ENCODE assay signal across 25 mouse cellular contexts in the genomic region with DNA sequence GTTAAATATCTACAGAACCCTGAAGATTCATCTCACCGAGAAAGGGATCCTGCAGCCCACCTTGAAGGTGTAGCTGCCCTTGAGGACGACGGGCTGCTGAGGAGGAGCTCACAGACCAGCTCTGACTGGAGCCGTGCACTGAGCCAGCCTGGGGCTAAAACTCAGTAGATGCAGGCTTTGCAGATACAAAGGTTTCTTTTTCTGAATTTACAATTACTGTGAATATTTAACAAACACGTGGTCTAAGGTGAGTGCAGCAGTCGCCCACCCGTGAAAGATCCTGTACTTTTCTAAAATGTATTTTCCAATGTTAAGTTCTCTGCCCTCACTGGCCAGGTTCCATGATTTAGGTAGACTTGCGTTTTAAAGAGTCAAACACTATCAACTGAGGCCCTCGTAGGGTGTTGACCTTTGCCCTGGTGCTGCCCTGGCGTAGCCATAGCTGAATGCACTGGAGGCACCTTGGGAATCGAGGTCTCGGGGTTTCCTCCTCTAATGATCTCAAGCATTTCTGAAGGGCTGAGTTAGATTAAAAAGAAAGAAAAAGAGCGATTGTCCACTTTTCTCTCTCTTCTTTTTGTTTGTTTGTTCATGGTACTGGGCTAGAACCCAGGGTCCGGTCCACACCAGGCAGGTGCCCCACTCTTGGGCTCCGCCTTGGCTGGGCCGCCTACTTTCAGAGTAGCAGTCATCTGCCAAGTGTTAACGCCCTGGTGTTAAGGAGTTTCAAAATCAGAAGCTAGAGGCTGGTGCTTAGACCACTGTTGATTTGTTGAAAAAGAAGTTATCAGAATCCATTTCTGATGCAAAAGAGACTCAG. TPM values are rescaled to one million over a fixed set of nuclear protein-coding genes. Genes with fewer than 3 reads are reported as not detected.
DNase-seq lines count a peak whose midpoint lies in the region; ATAC-seq lines count a peak whose summit lies in the region.
"Had no signal": no experiment of that assay in that cellular context is flagged by ENCODE, and none has a peak within 500 bp of the region (broad histone marks: within the 10 kb centered on the region; RNA-seq: fewer than 3 reads in every experiment).

No protein-coding gene starts in this region.

- intact Hi-C loops in heart, postnatal 10 days (cut with DNase I), result no loop called here

- peaks cover 15% of the 10 kb centered on the region; the same call in 1 of the 2 replicates for H3K27me3 ChIP-seq in heart, embryonic 10.5 days (ENCODE audit: insufficient read depth, poor library complexity, severe bottlenecking)
- H3K27me3 ChIP-seq in hindbrain, embryonic 12.5 days, result peaks cover 14% of the 10 kb centered on the region; the same call in 1 of the 2 replicates

- H3K4me1 ChIP-seq in heart, embryonic 10.5 days, result peaks cover 54% of the 10 kb centered on the region
- H3K4me1 ChIP-seq in hindbrain, embryonic 12.5 days, result peaks cover 25% of the 10 kb centered on the region

- WGBS in heart, embryonic 10.5 days, result 68% methylated on average over 17 of the region's 17 CpGs
- WGBS in hindbrain, embryonic 12.5 days, result 56% methylated on average over 17 of the region's 17 CpGs

- H3K9ac ChIP-seq in hindbrain, embryonic 12.5 days, result no peak overlapping the region
- H3K9ac ChIP-seq: forebrain, postnatal 0 days; heart, embryonic 13.5 days; liver, embryonic 13.5 days; midbrain, embryonic 13.5 days had no signal

- H3K27ac ChIP-seq in heart, embryonic 10.5 days, result 0 out of 2 replicates have a peak overlapping the region, but pooled peaks have one; percentile 1
- H3K27ac ChIP-seq in hindbrain, embryonic 12.5 days, result no peak overlapping the region
- H3K27ac ChIP-seq: embryonic facial prominence, embryonic 10.5 days; heart, embryonic 13.5 days; left cerebral cortex, adult 2 months; liver, embryonic 13.5 days; midbrain, embryonic 13.5 days had no signal

- no peak overlapping the region for H3K4me2 ChIP-seq in hindbrain, embryonic 12.5 days (replicated peaks)
- H3K4me2 ChIP-seq: heart, embryonic 13.5 days; liver, embryonic 13.5 days; midbrain, embryonic 13.5 days had no signal

- no peaks in the 10 kb centered on the region for H3K36me3 ChIP-seq in heart, embryonic 10.5 days
- H3K36me3 ChIP-seq in hindbrain, embryonic 12.5 days, result no peaks in the 10 kb centered on the region
- H3K36me3 ChIP-seq: embryonic facial prominence, embryonic 10.5 days; heart, embryonic 13.5 days; liver, embryonic 13.5 days; midbrain, embryonic 13.5 days had no signal

- H3K4me3 ChIP-seq in heart, embryonic 10.5 days, result no peak overlapping the region
- no peak overlapping the region for H3K4me3 ChIP-seq in hindbrain, embryonic 12.5 days
- H3K4me3 ChIP-seq: embryonic facial prominence, embryonic 10.5 days; heart, embryonic 13.5 days; left cerebral cortex, adult 2 months; liver, embryonic 13.5 days; megakaryocyte, embryonic 14.5 days; midbrain, embryonic 13.5 days had no signal

- ATAC-seq in erythroblast, adult 5-6 weeks (replicated peaks; ENCODE audit: low FRiP score, poor library complexity, severe bottlenecking), result no peak
- no peak for ATAC-seq in hindbrain, embryonic 12.5 days (ENCODE audit: low FRiP score)
- ATAC-seq: forebrain, postnatal 0 days; hindbrain, embryonic 16.5 days; midbrain, embryonic 13.5 days had no signal

- DNase-seq in heart, embryonic 10.5 days (ENCODE audit: low spot score), result no peak
- no peak for DNase-seq in heart, postnatal 10 days
- DNase-seq in kidney, adult 8-10 months, result peak; percentile 36 to 41
- DNase-seq in kidney, postnatal 10 days, result peak; percentile 61
- DNase-seq in right cerebral cortex, adult 18-20 months, result no peak
- DNase-seq in embryo, embryonic 10.5 days (ENCODE audit: low spot score), result no peak
- DNase-seq: adrenal gland, postnatal 14 days; cerebellum, adult 8-10 months; forebrain, postnatal 0 days; gastrocnemius, postnatal 14 days; heart, adult 18-20 months; heart, postnatal 36 days; layer of hippocampus, adult 9-11 months; liver, embryonic 13.5 days; lung, adult 2 months; right cerebral cortex, postnatal 25 days; thymus, postnatal 4 days had no signal

- no peaks in the 10 kb centered on the region for H3K9me3 ChIP-seq in heart, embryonic 10.5 days
- H3K9me3 ChIP-seq in hindbrain, embryonic 12.5 days (replicated peaks), result no peaks in the 10 kb centered on the region
- H3K9me3 ChIP-seq: embryonic facial prominence, embryonic 10.5 days; heart, embryonic 13.5 days; liver, embryonic 13.5 days; megakaryocyte, embryonic 14.5 days; midbrain, embryonic 13.5 days had no signal

RNA-seq across cellular contexts. Expression of gene Cds1, which starts 56.8 kb away (rescaled TPM):
- polyA plus RNA-seq in heart, embryonic 10.5 days (2016; fragmentation: Nextera tagmentation; extraction: Ambion mirVana), result 0.42 and 0.64 TPM in 2 replicates
- total RNA-seq in heart, postnatal 10 days (2021), result 1 to 10 TPM; 4.5 to 5.3 TPM
- total RNA-seq in erythroblast, adult 5-6 weeks (2015; ENCODE audit: low replicate concordance), result not detected in 2 replicates
- 1.2 TPM in 1 of 2 replicates, not detected in the other for total RNA-seq in erythroblast, adult 5-6 weeks (2017; ENCODE audit: low replicate concordance)
- polyA plus RNA-seq in hindbrain, embryonic 12.5 days (2016; fragmentation: Nextera tagmentation; extraction: Ambion mirVana), result 3.2 and 3.5 TPM in 2 replicates

Comparison
In these comparisons a context has a peak if more than half of its experiments do, and no peak if none do; other contexts are left out.
1. DNase-seq: peak in kidney, adult 8-10 months (2 of 2) and kidney, postnatal 10 days (single experiment); none in heart, embryonic 10.5 days (single experiment), heart, postnatal 10 days (0 of 2), right cerebral cortex, adult 18-20 months (single experiment) and embryo, embryonic 10.5 days (single experiment).